Mouse (Mus musculus) hindbrain, embryonic 13.5 days (tissue): ENCODE measurements at regions not wholly inside any gene's neighbourhood (a gene's known extent, or its start where the extent isn't known, plus 50 kb on each side); places are given as distances from the start of the nearest gene placed in this dataset.

Experiments
- ATAC-seq: fragments of 200-750 bp; cut with Nextera tagmentation; 2 replicates; pipeline ENCODE4 v1.8.0; 2017; ENCODE audit warnings: moderate TSS enrichment; ENCODE audit not compliant: low FRiP score
- H3K27ac ChIP-seq: fragments of 300-500 bp; sonication (generic); 2 replicates; pipeline ENCODE4 v1.5.1; 2015; ENCODE audit warnings: inconsistent platforms, mild to moderate bottlenecking, moderate library complexity
- H3K27me3 ChIP-seq: fragments of 300-500 bp; sonication (generic); 2 replicates; pipeline ENCODE4 v1.6.1; 2015; ENCODE audit warnings: mild to moderate bottlenecking, inconsistent platforms
- H3K36me3 ChIP-seq: fragments of 300-500 bp; sonication (generic); 2 replicates; pipeline ENCODE4 v1.6.1; 2015; ENCODE audit warnings: mild to moderate bottlenecking, inconsistent platforms
- H3K4me1 ChIP-seq: fragments of 300-500 bp; sonication (generic); replicated peaks from 2 replicates; pipeline ENCODE4 v1.6.1; 2015; ENCODE audit warnings: inconsistent platforms
- H3K4me2 ChIP-seq: fragments of 300-500 bp; sonication (generic); 2 replicates; pipeline ENCODE4 v1.6.1; 2015; ENCODE audit warnings: inconsistent platforms, mild to moderate bottlenecking, moderate library complexity
- H3K4me3 ChIP-seq: fragments of 300-500 bp; sonication (generic); 2 replicates; pipeline ENCODE4 v1.5.1; 2015; ENCODE audit warnings: mild to moderate bottlenecking, inconsistent platforms
- H3K9ac ChIP-seq: fragments of 300-500 bp; sonication (generic); 2 replicates; pipeline ENCODE4 v1.6.1; 2015; ENCODE audit warnings: mild to moderate bottlenecking, inconsistent platforms
- H3K9me3 ChIP-seq: fragments of 300-500 bp; sonication (generic); 2 replicates; pipeline ENCODE4 v1.6.1; 2016; ENCODE audit warnings: inconsistent platforms
- WGBS: fragments of 180-500 bp; shearing (Covaris S2); methylation state at CpG from one replicate; pipeline ENCODE4 v1.1.7; 2015; 5-methylcytosine and 5-hydroxymethylcytosine counted together

DNA sequence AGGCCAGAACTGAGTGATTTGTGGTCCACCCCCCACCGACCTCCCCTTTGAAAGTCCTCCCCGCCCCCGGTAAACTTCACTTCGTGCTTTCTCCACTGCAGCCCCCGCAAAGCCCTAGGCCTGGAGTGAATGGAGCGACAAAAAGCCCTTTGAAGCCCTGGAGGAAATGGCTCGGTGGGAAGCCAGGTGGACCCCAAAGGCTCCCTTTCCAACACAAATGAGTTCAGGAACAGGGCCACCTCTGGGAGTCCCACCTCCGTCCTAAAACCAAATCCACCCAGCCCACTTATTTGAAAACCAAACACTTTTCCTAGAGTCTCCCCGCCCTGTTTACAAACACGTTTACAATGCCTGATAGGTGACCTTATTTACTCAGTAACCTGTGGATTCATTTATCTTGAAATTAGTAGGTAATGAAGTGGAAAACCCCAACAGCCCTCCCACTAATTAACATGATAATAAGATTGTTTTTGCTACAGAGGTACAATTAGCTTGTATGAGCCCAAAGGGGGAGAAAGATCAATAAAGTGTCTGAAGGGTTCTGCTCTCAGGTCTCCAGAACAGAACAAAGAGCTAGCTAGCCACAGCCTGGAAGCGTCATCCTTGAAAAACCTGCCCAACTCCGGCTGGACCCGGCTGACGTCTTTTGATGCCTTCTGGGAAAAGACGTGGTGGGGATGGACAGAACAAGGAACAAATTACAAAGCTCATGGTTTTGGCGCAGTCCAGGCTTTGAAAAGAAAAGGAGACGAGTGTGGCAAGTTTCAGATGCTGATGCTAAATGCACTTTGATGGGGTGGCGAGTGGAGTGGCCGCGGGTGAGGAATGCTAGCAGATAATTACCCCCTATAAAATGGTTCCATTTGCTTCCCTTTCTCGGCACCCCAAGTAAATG is 422.6 kb upstream of the Nr2f2 start:
- H3K9me3 ChIP-seq, result no peaks in the 10 kb centered on the region
- H3K4me2 ChIP-seq, result peak overlapping the region; percentile 43
- H3K4me1 ChIP-seq, result peaks cover 13% of the 10 kb centered on the region
- no peaks in the 10 kb centered on the region for H3K36me3 ChIP-seq
- peaks cover 37% of the 10 kb centered on the region for H3K27me3 ChIP-seq
- no peak overlapping the region for H3K27ac ChIP-seq
- ATAC-seq, result no peak
- H3K4me3 ChIP-seq, result 0 out of 2 replicates have a peak overlapping the region, but pooled peaks have one; percentile 12
- H3K9ac ChIP-seq, result no peak overlapping the region
- WGBS, result 4% methylated on average over 21 of the region's 21 CpGs

DNA sequence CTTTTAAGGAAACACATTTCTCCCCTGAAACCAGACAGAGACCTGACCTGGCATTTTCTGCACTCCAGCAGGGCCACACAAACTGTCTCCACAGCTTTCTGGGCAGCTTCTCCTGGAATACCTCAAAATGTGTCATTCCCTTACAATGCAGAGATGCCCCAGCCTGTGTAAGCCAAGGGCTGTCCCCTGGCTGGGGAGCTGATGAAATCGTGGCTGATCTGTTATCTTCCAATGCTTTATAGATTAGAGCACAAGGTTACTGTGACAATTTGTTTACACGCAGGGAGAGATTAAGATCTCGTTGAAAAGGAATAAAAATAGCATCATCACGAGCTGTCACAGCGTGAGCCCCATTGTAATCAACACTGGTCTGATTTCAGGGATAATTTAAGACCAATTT is 421.4 kb upstream of the Nr2f2 start:
- Histone ChIP-seq H3K36me3 (no peaks in the 10 kb centered on the region), H3K4me2 (no peak overlapping the region), H3K27me3 (peaks cover 37% of the 10 kb centered on the region), H3K9me3 (no peaks in the 10 kb centered on the region), H3K4me3 (no peak overlapping the region), H3K4me1 (peaks cover 13% of the 10 kb centered on the region), H3K9ac (no peak overlapping the region), H3K27ac (no peak overlapping the region)
- 16% methylated on average over 5 of the region's 5 CpGs for WGBS
- no peak for ATAC-seq

DNA sequence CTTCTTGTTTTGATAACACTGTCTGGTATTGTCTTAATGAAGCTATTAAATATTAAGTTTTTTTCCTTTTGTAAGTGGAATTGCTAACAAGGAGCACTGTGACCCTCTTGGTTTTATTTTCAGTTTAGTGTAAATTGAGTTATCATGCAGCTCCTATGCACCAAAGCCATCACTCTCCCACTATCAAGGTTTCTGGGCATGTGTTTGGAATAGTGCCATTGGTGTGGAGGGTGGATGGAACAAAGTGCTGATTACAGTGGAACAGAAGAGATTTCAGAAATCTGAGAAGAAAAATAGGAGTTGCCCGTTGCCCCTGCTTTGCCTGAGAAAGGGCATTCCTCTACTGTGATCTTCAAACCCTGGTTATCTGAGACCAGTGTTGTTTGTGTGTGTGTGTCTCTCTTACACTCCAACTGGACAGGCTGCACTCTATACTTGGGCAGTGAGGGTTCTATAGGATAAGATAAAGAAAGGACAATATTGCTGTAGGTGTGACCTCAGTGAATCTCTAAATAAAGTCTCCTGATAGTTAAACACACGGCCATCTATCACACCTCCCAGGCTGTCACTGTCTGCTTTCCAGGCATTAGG is 414.3 kb upstream of the Nr2f2 start:
- Histone ChIP-seq H3K4me3 (no peak overlapping the region), H3K9ac (no peak overlapping the region), H3K4me1 (no peaks in the 10 kb centered on the region), H3K9me3 (no peaks in the 10 kb centered on the region), H3K4me2 (no peak overlapping the region), H3K27me3 (peaks cover 12% of the 10 kb centered on the region; the same call in 1 of the 2 replicates), H3K36me3 (no peaks in the 10 kb centered on the region), H3K27ac (no peak overlapping the region)
- 72% methylated on average over 2 of the region's 2 CpGs for WGBS
- no peak for ATAC-seq

DNA sequence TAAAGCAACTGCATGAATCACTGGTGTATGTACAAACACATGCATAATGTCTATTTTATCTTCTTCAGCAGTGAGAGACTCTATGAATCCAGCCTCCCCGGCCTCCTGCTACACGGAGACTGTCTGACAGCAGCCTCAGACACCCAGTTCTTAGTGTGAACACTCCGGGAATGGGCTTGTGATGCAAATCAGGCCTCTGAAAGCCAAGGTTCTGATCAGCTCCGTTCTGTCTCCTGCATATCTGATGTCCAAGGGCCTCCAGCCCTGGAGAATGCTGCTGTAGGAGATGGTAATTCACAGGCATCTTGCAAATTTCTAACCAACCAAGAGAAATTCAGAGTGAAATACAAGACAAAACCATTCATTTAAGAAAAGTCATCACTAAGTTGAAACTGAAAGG is 411.2 kb upstream of the Nr2f2 start:
- no peak overlapping the region for H3K27ac ChIP-seq
- no peak overlapping the region for H3K9ac ChIP-seq
- peaks cover 10% of the 10 kb centered on the region for H3K27me3 ChIP-seq
- no peaks in the 10 kb centered on the region for H3K4me1 ChIP-seq
- no peak overlapping the region for H3K4me2 ChIP-seq
- no peak overlapping the region for H3K4me3 ChIP-seq
- 15% methylated on average over 4 of the region's 4 CpGs for WGBS
- H3K36me3 ChIP-seq, result no peaks in the 10 kb centered on the region
- no peaks in the 10 kb centered on the region for H3K9me3 ChIP-seq
- no peak for ATAC-seq

DNA sequence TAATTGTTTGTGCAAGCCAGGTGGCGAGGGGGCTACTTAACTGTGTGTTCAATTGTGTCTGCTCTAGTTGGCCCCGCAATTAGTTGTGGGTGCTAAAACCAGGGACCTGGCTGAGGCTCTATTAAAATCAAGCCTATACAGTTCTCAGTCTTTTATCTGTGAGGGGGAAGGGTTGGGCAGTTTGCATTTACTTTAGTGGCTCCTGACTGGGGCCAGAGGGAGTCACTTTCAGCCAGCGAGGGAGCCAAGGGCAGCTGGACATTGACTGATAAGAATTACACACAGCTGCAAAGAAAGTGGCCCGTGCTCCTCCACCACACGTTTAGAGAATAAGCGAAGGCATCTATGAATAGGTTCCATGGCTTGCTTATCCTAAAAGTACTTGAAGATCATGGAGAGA is 403.1 kb upstream of the Nr2f2 start:
- no peaks in the 10 kb centered on the region for H3K4me1 ChIP-seq
- no peaks in the 10 kb centered on the region for H3K27me3 ChIP-seq
- no peak overlapping the region for H3K27ac ChIP-seq
- no peak overlapping the region for H3K4me3 ChIP-seq
- no peaks in the 10 kb centered on the region for H3K36me3 ChIP-seq
- no peak overlapping the region for H3K4me2 ChIP-seq
- ATAC-seq, result no peak
- no peak overlapping the region for H3K9ac ChIP-seq
- H3K9me3 ChIP-seq, result no peaks in the 10 kb centered on the region
- 73% methylated on average over 6 of the region's 6 CpGs for WGBS

DNA sequence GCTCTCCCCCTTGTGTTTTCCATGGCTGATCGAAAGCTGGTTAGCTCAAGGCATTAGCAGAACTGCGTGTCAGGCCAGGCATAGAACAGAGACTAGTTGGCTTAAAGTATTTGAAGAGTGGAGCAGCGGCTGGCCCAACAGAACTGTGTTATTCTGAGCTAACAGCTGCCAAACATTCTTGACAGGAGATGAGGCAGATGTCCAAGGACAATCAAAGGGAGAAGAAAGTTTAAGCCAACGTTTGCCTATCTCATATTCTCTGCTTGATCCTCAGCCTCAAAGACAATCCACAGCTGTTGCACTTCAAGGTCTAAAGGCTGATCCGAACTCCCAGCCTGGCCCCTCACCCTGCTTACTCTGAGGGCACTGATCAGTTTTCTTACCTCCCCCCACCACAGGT is 401.2 kb upstream of the Nr2f2 start:
- no peak overlapping the region for H3K4me3 ChIP-seq
- H3K9ac ChIP-seq, result no peak overlapping the region
- H3K9me3 ChIP-seq, result no peaks in the 10 kb centered on the region
- H3K27ac ChIP-seq, result no peak overlapping the region
- WGBS, result 71% methylated on average over 5 of the region's 5 CpGs
- H3K4me2 ChIP-seq, result no peak overlapping the region
- ATAC-seq, result no peak
- no peaks in the 10 kb centered on the region for H3K27me3 ChIP-seq
- H3K36me3 ChIP-seq, result no peaks in the 10 kb centered on the region
- no peaks in the 10 kb centered on the region for H3K4me1 ChIP-seq

DNA sequence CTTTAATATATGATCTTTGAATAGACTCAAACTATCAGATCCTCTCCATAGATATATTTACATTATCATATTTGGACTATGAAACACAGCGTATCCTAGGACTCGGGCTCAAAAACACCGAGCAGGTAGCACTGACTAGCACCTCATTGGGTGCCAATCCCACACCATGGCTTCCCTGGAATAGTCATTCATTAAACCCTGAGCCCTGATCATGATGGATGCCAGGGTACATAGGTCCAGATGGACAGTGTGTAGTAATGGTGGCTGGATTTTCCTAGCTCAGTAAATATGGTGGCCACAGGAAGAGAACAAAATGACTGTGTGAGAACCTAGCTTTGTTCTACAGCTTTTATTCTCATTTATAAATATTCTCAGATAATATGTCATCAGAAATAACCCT is 390.1 kb upstream of the Nr2f2 start:
- Histone ChIP-seq H3K4me1 (no peaks in the 10 kb centered on the region), H3K27me3 (peaks cover 19% of the 10 kb centered on the region), H3K36me3 (no peaks in the 10 kb centered on the region), H3K4me2 (no peak overlapping the region), H3K4me3 (no peak overlapping the region), H3K9ac (no peak overlapping the region), H3K9me3 (no peaks in the 10 kb centered on the region), H3K27ac (no peak overlapping the region)
- WGBS, result 95% methylated on average over 3 of the region's 3 CpGs
- ATAC-seq, result no peak

DNA sequence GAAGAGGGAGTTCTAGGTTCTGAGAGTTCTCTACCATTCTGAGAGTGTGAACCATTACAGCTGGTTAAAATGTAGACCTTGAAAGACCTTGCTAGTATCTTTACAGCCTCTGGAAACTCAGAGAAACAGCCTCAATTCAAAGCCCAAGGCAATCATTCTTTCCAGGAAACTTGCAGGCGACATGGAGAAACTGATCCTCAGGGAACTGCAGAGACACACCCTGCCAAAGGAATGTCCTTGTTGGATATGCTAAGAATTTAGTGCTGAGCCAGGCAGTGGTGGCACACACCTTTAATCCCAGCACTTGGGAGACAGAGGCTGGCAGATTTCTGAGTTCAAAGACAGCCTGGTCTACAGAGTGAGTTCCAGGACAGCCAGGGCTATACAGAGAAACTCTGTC is 388.3 kb upstream of the Nr2f2 start:
- H3K27ac ChIP-seq, result no peak overlapping the region
- H3K4me1 ChIP-seq, result no peaks in the 10 kb centered on the region
- WGBS, result 85% methylated on average over 1 of the region's 1 CpGs
- no peaks in the 10 kb centered on the region for H3K36me3 ChIP-seq
- no peak for ATAC-seq
- no peaks in the 10 kb centered on the region for H3K9me3 ChIP-seq
- no peak overlapping the region for H3K4me3 ChIP-seq
- no peak overlapping the region for H3K9ac ChIP-seq
- no peak overlapping the region for H3K4me2 ChIP-seq
- H3K27me3 ChIP-seq, result peaks cover 27% of the 10 kb centered on the region

DNA sequence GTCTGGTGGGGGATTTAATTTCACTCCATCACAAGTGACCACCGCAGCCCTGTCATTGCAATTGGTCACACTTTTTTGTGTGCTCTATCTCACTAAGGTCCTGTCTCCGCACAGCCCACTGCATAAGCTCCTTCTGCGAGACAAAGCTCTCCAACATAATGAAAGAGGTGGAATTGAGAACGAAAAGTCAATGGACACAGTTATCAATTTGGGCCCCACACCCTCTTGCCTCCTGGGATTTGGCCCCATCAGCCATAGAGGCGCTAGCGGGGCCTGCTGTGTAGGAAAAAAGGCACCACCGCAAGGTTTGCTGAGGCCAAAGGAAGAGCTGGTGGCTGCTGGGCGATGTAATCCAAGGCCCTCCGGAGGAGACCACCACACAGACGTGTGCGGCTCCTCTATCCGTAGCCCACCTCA is 386.3 kb upstream of the Nr2f2 start:
- no peak overlapping the region for H3K27ac ChIP-seq
- H3K36me3 ChIP-seq, result no peaks in the 10 kb centered on the region
- no peak for ATAC-seq
- no peaks in the 10 kb centered on the region for H3K4me1 ChIP-seq
- no peak overlapping the region for H3K9ac ChIP-seq
- H3K9me3 ChIP-seq, result no peaks in the 10 kb centered on the region
- no peak overlapping the region for H3K4me3 ChIP-seq
- WGBS, result 30% methylated on average over 12 of the region's 12 CpGs
- H3K4me2 ChIP-seq, result no peak overlapping the region
- H3K27me3 ChIP-seq, result peaks cover 32% of the 10 kb centered on the region

DNA sequence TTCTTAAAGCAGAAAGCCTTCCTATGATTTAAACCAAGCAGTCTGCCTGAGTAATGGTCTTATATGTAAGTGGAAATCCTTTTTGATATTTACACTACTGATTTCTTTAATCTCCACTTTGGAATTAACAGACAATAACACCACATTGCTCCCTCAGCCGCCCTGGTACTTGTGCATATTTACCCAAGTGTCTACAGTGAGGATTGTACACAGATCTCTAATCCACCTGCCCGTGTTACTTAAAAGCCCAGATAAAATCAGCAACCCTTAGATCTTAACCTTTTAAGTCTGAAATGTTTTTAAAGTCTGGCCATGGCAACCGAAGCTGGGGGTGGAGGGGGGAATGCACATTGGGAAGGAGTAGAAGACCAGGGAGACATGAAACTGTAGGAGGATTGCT is 382.3 kb upstream of the Nr2f2 start:
- Histone ChIP-seq H3K27ac (no peak overlapping the region), H3K4me1 (no peaks in the 10 kb centered on the region), H3K36me3 (no peaks in the 10 kb centered on the region), H3K9me3 (no peaks in the 10 kb centered on the region), H3K9ac (no peak overlapping the region), H3K4me2 (no peak overlapping the region), H3K4me3 (no peak overlapping the region), H3K27me3 (peaks cover 23% of the 10 kb centered on the region; the same call in 1 of the 2 replicates)
- 74% methylated on average over 3 of the region's 3 CpGs for WGBS
- ATAC-seq, result no peak

DNA sequence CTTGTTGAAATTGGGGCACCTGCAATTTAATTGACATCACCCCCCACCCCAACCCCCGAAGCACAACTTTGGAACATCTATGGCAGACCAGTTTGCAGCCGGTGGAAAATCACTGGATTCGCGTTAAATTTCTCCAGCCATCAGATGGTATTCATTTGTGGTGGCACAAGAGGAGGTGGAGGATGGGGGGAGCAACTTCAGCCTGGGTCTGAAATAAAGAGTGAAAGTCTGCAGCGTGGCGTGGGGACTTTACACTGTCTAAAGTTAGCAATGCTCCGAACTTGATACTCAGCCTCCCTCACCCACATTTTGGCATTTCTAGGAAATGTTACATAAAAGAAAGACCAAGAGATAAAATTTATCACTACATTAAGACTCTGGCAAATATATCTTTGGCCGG is 381.8 kb upstream of the Nr2f2 start:
- ATAC-seq, result no peak
- H3K4me2 ChIP-seq, result no peak overlapping the region
- 88% methylated on average over 8 of the region's 8 CpGs for WGBS
- H3K27me3 ChIP-seq, result peaks cover 19% of the 10 kb centered on the region; the same call in 1 of the 2 replicates
- no peaks in the 10 kb centered on the region for H3K9me3 ChIP-seq
- H3K36me3 ChIP-seq, result no peaks in the 10 kb centered on the region
- no peak overlapping the region for H3K4me3 ChIP-seq
- no peak overlapping the region for H3K9ac ChIP-seq
- no peaks in the 10 kb centered on the region for H3K4me1 ChIP-seq
- no peak overlapping the region for H3K27ac ChIP-seq

DNA sequence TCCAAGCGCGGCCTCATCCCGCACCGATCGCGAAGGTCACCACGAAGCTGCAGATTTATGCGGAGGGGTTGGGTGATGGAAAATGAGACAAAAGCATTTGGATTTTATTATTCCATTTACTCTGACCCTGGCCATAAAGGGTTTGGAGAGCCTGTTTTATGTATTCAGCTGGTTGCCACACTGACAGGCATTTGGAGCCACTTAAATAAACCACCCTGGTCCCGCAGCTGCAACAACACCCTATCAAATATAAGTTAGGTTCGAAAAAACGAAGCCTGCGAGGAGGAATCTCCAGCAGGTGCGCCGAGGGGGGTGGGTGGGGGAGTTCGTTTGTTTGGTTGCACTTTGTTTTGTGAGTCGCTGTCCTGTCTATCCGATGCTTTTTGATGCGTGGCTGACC is 377.8 kb upstream of the Nr2f2 start:
- no peaks in the 10 kb centered on the region for H3K36me3 ChIP-seq
- H3K27ac ChIP-seq, result no peak overlapping the region
- H3K4me1 ChIP-seq, result no peaks in the 10 kb centered on the region
- WGBS, result 70% methylated on average over 18 of the region's 18 CpGs
- H3K4me2 ChIP-seq, result no peak overlapping the region
- H3K27me3 ChIP-seq, result 0 out of 2 replicates have a peak, but pooled peaks cover 8% of the 10 kb centered on the region
- no peak for ATAC-seq
- H3K9me3 ChIP-seq, result no peaks in the 10 kb centered on the region
- H3K9ac ChIP-seq, result no peak overlapping the region
- no peak overlapping the region for H3K4me3 ChIP-seq

DNA sequence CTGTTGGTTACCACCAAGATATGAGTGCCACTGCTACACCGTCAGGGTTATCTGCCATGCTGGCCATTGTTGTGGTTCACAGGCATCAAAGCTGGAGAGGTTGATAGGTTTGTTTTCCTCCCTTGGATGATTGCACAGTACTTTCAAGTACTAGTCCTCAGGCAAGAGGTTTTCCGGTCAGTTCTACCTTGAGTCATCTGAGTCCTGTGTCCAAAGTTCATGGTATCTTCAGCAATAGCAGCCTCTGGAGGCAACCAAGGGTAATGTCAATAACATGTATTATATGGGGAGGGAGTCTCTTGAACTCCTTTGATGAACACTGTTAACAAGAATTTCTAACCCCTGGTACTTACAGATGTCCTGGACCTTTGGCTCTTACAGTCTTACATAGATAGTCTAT is 369.1 kb upstream of the Nr2f2 start:
- Histone ChIP-seq H3K4me2 (no peak overlapping the region), H3K4me3 (no peak overlapping the region), H3K9me3 (no peaks in the 10 kb centered on the region), H3K9ac (no peak overlapping the region), H3K27ac (no peak overlapping the region), H3K27me3 (no peaks in the 10 kb centered on the region), H3K4me1 (no peaks in the 10 kb centered on the region), H3K36me3 (no peaks in the 10 kb centered on the region)
- ATAC-seq, result no peak
- 96% methylated on average over 2 of the region's 2 CpGs for WGBS
